In the genomic region with DNA sequence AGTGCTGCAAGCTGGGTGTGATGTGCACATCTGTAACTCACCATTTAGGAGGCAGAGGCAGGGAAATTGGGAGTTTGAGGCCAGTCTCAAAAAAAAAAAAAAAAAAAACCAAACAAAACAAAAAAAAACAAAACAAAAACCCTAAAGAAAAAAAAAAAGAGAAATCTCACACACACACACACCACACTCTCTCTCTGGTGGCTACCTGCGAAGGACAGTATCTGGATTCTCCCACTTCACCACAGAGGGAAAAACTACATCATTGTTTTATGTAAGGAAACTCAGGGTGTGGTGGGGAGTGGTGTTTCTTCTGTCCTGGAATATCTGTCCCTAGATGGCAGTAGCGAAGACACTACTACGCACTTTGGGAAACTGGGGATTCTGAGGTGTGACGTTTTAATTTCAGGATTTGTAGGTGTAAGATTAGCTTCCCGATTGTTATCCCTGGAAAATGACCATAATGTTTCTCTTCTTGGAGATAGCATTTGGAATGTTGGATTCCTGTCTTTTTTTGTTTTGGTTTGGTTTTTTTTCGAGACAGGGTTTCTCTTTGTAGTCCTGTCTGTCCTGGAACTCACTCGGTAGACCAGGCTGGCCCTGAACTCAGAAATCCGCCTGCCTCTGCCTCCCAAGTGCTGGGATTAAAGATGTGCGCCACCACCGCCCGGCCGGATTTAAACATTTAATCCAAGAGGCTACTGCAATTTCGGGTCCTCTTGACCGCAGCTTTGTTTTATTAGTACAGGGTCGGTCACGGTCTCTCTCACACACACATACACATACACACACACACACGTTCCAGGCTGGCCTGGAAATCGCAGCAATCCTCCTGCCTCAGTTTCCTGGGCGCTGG, we compare ENCODE assay signal across 8 mouse cellular contexts. TPM values are rescaled to one million over a fixed set of nuclear protein-coding genes. Genes with fewer than 3 reads are reported as not detected.
A peak's percentile ranks its signal among the peaks of the same experiment; 100 is the strongest.
DNase-seq lines count a peak whose midpoint lies in the region; ATAC-seq and TF ChIP-seq lines count a peak whose summit lies in the region.

No protein-coding gene starts in this region.

- no peaks in the 10 kb centered on the region for H3K27me3 ChIP-seq in forebrain, embryonic 16.5 days (replicated peaks; ENCODE audit: control insufficient read depth, insufficient read depth, low read length)
- no peaks in the 10 kb centered on the region for H3K27me3 ChIP-seq in lung, postnatal 0 days (replicated peaks; ENCODE audit: insufficient read depth, low read length)
- H3K27me3 ChIP-seq in splenic B cell, adult 2 months (ENCODE audit: control insufficient read depth, insufficient read depth, low read length, poor library complexity, severe bottlenecking) = no peaks in the 10 kb centered on the region

- peaks cover 11% of the 10 kb centered on the region for H3K36me3 ChIP-seq in forebrain, embryonic 16.5 days (ENCODE audit: control insufficient read depth, insufficient read depth)
- peaks cover 12% of the 10 kb centered on the region; the same call in 1 of the 2 replicates for H3K36me3 ChIP-seq in lung, postnatal 0 days (ENCODE audit: insufficient read depth, low read length)
- H3K36me3 ChIP-seq in splenic B cell, adult 2 months (ENCODE audit: control insufficient read depth, insufficient read depth, low read length, poor library complexity, severe bottlenecking) = peaks cover 14% of the 10 kb centered on the region

- H3K27ac ChIP-seq in forebrain, embryonic 16.5 days (ENCODE audit: low read length) = peak overlapping the region; percentile 87
- H3K27ac ChIP-seq in lung, postnatal 0 days (ENCODE audit: low read length) = peak overlapping the region; percentile 93

- H3K4me2 ChIP-seq in forebrain, embryonic 16.5 days (ENCODE audit: low read length) = peak overlapping the region; percentile 66
- peak overlapping the region; percentile 65 for H3K4me2 ChIP-seq in lung, postnatal 0 days (replicated peaks; ENCODE audit: low read depth, low read length)

- DNase-seq in layer of hippocampus, adult 11-12 months (ENCODE audit: low spot score) = peak; percentile 33
- no peak for DNase-seq in layer of hippocampus, postnatal 25 days (ENCODE audit: extremely low spot score in 1 of 2, low spot score in 1 of 2)
- DNase-seq in R1 (ENCODE audit: low read depth, low spot score) = peak; percentile 88
- peak; percentile 32 to 45 for DNase-seq in kidney, adult 8-10 months
- DNase-seq in lung, postnatal 0 days (ENCODE audit: low spot score) = peak; percentile 93
- peak; percentile 36 for DNase-seq in splenic B cell, adult 2 months (ENCODE audit: low read depth, low spot score)
- DNase-seq in gastrocnemius, postnatal 36 days = no peak

- TF ChIP-seq EP300 in lung, postnatal 0 days (IDR thresholded peaks at IDR 0.05) = no peak

- H3K9ac ChIP-seq in forebrain, embryonic 16.5 days (replicated peaks; ENCODE audit: low read depth, low read length) = peak overlapping the region; percentile 87
- peak overlapping the region; percentile 93 for H3K9ac ChIP-seq in lung, postnatal 0 days (replicated peaks; ENCODE audit: low read depth)

- H3K4me3 ChIP-seq in forebrain, embryonic 16.5 days (replicated peaks; ENCODE audit: low read length) = peak overlapping the region; percentile 85
- H3K4me3 ChIP-seq in lung, postnatal 0 days (ENCODE audit: low read depth, low read length) = peak overlapping the region; percentile 79

- TF ChIP-seq CTCF in lung, postnatal 0 days (IDR thresholded peaks at IDR 0.05) = peak; percentile 71

- intact Hi-C loops in gastrocnemius, postnatal 36 days (cut with DNase I) = no loop called here

- no peaks in the 10 kb centered on the region for H3K9me3 ChIP-seq in forebrain, embryonic 16.5 days (ENCODE audit: control insufficient read depth, low read length)
- no peaks in the 10 kb centered on the region for H3K9me3 ChIP-seq in lung, postnatal 0 days (ENCODE audit: low read length)

- 22% methylated on average over 19 of the region's 19 CpGs for WGBS in forebrain, embryonic 16.5 days
- WGBS in lung, postnatal 0 days = 6% methylated on average over 19 of the region's 19 CpGs

- no peak for ATAC-seq in forebrain, embryonic 16.5 days
- 0 out of 2 replicates have a peak, but pooled peaks have one; percentile 9 for ATAC-seq in lung, postnatal 0 days

- peaks cover 31% of the 10 kb centered on the region for H3K4me1 ChIP-seq in forebrain, embryonic 16.5 days (replicated peaks; ENCODE audit: control insufficient read depth, insufficient read depth, low read length)
- H3K4me1 ChIP-seq in lung, postnatal 0 days (ENCODE audit: insufficient read depth, low read depth, low read length) = peaks cover 4% of the 10 kb centered on the region; the same call in 1 of the 2 replicates

RNA-seq across cellular contexts. Expression of gene Sbds, which starts 0.9 kb away (rescaled TPM):
- total RNA-seq in layer of hippocampus, postnatal 25 days (2021) = 10 to 100 TPM; 68.9 to 81.5 TPM
- polyA plus RNA-seq in forebrain, embryonic 16.5 days (2015; fragmentation: Nextera tagmentation; extraction: Ambion mirVana) = 60.3 TPM in 2 replicates
- 94.8 and 97.5 TPM in 2 replicates for polyA plus RNA-seq in lung, postnatal 0 days (2015; fragmentation: Nextera tagmentation; extraction: Ambion mirVana)
- 10 to 100 TPM; 24.1 to 24.6 TPM for total RNA-seq in gastrocnemius, postnatal 36 days (2021)

RNA-seq across cellular contexts. Expression of gene Tyw1, which starts 1.0 kb away (rescaled TPM):
- 10 to 100 TPM; 14.4 to 18.6 TPM for total RNA-seq in layer of hippocampus, postnatal 25 days (2021)
- polyA plus RNA-seq in forebrain, embryonic 16.5 days (2015; fragmentation: Nextera tagmentation; extraction: Ambion mirVana) = 25.4 and 29.6 TPM in 2 replicates
- polyA plus RNA-seq in lung, postnatal 0 days (2015; fragmentation: Nextera tagmentation; extraction: Ambion mirVana) = 16.1 and 16.5 TPM in 2 replicates
- 10 to 100 TPM in 1 of 2 experiments, 1 to 10 TPM in 1; 9.6 to 10.3 TPM for total RNA-seq in gastrocnemius, postnatal 36 days (2021)

RNA-seq across cellular contexts. Expression of gene Tmem248, which starts 37.5 kb away (rescaled TPM):
- 10 to 100 TPM; 35.2 to 43.5 TPM for total RNA-seq in layer of hippocampus, postnatal 25 days (2021)
- 22.3 and 23.0 TPM in 2 replicates for polyA plus RNA-seq in forebrain, embryonic 16.5 days (2015; fragmentation: Nextera tagmentation; extraction: Ambion mirVana)
- polyA plus RNA-seq in lung, postnatal 0 days (2015; fragmentation: Nextera tagmentation; extraction: Ambion mirVana) = 41.0 and 46.4 TPM in 2 replicates
- 10 to 100 TPM; 30.9 to 43.7 TPM for total RNA-seq in gastrocnemius, postnatal 36 days (2021)

Comparison
In these comparisons a context has a peak if more than half of its experiments do, and no peak if none do; other contexts are left out.
1. DNase-seq: peak in layer of hippocampus, adult 11-12 months (single experiment), R1 (single experiment), kidney, adult 8-10 months (2 of 2), lung, postnatal 0 days (single experiment) and splenic B cell, adult 2 months (single experiment); none in layer of hippocampus, postnatal 25 days (0 of 2) and gastrocnemius, postnatal 36 days (0 of 2).